Mouse (Mus musculus): ENCODE measurements around the gene Kat2b.
"Not testable (repeated sequence)": the region's sequence is repeated elsewhere in the genome, so short reads cannot be mapped to it uniquely, and the experiment has no call there.

The Kat2b gene

DNA sequence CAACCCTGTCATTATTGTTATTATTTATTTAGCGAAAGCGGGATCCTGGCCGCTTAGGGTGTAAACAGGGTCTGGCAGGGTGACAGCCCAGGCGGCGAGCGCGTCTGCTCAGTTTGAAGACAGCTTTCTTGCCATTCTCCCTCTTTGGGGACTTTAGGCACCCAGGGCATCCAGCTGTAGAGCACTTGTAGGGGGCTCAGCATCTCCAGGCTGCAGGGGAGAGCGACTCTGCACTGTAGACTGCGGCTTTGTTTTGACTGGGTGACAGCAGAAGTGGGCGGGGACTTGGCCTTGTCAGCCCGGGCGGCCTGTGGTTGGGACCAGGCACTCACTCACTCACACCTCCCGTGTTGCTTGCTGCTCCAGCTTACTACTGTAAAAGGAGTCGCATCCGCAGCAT lies 1.5 kb downstream of the Kat2b start:
- in situ Hi-C loops (cut with MboI; ENCODE audit: low pct_unique_long_range_greater_than_20kb in 1 of 2, low sequenced_read_pairs in 2 of 2, unreplicated experiment in 1 of 2): no loop called here

DNA sequence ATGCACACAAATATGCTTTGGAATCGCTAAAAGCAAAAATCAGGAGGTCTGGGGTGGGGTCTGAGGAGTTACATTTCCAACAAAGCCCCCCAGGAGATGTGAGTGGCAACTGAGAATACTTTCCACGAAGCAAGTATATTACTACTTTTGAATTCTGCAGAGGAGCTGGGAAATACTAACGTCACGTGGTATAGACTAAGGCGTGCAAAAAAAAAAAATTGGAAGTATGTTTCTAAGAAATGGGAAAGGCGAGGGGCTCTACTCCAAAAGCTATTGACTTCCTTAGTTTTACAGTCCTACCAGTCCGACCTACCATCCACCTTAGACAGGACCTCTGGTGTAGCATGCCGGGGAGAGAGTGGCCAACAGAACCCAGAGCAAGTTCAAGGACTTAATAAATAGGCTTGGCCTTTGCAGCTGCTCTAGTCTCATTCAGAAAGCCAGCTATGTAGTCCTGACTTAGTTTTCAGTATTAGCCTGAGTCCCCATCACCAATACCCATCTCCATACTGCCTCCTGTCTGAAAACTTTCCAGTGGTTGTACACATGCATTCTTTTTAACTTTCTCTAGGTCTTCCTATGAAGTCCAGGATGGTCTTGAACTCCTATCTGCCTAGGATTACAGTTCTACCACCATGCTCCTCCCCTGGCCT lies 2.2 kb downstream of the Kat2b start:
- in situ Hi-C loops (cut with MboI; ENCODE audit: low pct_unique_long_range_greater_than_20kb in 1 of 2, low sequenced_read_pairs in 2 of 2, unreplicated experiment in 1 of 2): no loop called here

DNA sequence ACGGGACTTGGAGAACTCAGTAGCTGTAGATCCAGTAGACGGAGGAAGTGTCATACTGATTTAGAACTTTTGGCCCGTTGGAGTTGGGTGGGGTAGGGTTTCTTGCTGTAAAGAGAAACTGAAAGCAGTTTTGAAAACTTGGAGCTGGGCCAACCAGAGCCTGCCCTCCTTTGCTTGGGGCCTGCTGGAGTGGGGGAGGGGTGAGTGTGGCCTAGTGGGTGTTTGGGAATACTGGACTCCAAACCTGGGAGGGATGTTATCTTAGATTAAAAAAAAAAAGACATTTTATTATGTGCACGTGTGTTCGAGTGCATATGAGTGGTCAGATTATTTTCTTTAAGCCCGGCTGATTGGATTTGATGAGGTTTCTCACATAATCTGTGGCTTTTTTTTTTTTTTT lies 3.2 kb downstream of the Kat2b start:
- in situ Hi-C loops (cut with MboI; ENCODE audit: low pct_unique_long_range_greater_than_20kb in 1 of 2, low sequenced_read_pairs in 2 of 2, unreplicated experiment in 1 of 2): no loop called here

DNA sequence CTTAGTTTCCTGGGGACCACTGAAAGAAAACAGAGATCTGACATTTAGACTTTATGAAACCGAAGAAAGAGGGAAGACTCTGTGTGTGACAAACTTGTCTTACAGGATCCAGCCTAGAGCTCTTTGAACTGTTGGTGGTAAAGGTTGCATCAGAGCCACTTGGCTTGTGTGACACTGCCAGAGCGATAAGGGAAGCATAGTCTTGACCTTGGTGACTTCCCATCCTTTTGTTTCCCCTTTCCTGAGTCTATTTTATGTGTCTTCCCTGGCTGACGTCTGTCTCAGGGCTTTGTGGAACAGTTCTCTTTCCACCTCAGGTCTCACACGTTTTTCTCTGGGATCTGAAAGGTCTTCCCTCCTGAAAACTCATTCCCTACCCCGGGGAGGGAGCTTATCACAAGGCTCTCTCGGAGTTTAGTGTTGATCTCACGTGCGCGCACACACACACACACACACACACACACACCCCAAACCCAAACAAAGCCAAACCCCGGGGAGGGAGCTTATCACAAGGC lies 3.8 kb downstream of the Kat2b start:
- in situ Hi-C loops (cut with MboI; ENCODE audit: low pct_unique_long_range_greater_than_20kb in 1 of 2, low sequenced_read_pairs in 2 of 2, unreplicated experiment in 1 of 2): no loop called here

DNA sequence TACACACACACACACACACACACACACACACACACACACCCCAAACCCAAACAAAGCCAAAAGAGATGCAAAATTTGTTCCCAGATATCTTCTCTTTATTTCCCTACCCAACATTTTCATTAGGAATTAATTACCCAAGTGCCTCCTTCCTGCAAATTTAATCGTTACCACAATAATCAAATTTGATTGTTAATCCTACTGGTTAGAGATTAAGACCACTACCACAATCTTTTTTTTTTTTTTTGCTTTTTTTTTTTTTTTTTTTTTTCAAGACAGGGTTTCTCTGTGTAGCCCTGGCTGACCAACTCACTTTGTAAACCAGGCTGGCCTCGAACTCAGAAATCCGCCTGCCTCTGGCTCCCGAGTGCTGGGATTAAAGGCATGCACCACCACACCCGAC lies 4.3 kb downstream of the Kat2b start:
- in situ Hi-C loops (cut with MboI; ENCODE audit: low pct_unique_long_range_greater_than_20kb in 1 of 2, low sequenced_read_pairs in 2 of 2, unreplicated experiment in 1 of 2): not testable (repeated sequence)

DNA sequence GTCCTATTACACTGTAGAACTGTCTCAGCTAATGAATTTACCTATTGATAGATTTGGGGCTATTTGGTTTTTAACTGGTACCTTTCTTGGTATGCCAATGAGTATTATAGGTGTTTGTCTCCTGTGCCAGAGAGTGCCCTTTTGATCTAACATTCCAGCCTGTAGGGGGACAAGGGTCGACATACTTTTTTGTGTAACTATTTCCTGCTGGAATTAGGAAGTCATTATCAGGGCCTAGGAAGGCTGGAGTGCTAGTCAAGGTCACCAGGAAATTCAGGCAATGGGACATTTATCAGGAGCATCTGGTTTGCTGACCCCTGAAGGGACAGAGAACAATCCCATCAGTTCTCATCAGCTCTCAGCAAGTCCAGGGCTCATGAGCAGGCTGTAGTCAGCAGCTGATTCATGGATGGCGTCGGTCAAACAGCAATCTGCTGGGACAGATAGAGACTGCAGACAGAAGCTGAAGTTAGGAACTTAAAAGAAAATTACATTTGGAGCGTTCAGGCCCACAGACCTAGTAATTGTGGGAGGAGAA lies 6.4 kb downstream of the Kat2b start:
- in situ Hi-C loops (cut with MboI; ENCODE audit: low pct_unique_long_range_greater_than_20kb in 1 of 2, low sequenced_read_pairs in 2 of 2, unreplicated experiment in 1 of 2): no loop called here

DNA sequence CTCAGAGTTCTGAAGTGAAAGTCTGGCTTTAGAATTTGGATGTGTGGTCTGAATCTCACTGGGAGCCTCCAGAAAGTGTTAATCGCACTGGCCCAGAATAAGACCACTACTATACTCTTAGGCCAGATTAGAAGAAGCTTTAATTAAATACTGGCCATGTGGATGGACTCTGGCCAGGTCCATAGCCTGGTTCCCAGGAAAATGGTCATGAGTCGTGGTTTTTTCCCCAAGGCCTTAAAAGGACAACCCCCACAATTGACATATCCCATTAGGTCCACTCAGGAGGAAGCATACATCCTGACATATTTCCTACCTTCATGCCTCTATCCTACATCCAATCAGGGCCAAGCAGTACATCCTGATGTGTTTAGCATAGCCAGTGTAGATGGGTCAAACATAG lies 10.5 kb downstream of the Kat2b start:
- in situ Hi-C loops (cut with MboI; ENCODE audit: low pct_unique_long_range_greater_than_20kb in 1 of 2, low sequenced_read_pairs in 2 of 2, unreplicated experiment in 1 of 2): no loop called here

DNA sequence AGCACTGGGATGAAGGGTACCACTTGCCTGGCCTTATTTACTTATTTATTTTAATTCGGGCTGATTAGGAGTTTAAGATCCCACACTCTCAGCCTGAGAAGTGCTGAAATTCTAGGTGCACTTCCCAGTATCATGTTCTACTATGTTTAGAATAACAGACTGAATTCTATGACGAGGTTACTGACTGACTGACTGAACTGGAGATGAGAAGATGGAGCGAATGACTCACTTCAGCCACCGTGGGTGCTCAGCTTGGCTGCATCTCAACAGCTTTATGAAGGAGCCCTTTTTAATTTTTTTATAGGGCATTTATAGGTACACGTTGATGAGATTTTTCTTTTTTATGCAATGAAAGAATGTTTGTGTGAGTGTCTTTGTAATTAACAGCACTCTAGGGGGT lies 11.1 kb downstream of the Kat2b start:
- in situ Hi-C loops (cut with MboI; ENCODE audit: low pct_unique_long_range_greater_than_20kb in 1 of 2, low sequenced_read_pairs in 2 of 2, unreplicated experiment in 1 of 2): no loop called here

DNA sequence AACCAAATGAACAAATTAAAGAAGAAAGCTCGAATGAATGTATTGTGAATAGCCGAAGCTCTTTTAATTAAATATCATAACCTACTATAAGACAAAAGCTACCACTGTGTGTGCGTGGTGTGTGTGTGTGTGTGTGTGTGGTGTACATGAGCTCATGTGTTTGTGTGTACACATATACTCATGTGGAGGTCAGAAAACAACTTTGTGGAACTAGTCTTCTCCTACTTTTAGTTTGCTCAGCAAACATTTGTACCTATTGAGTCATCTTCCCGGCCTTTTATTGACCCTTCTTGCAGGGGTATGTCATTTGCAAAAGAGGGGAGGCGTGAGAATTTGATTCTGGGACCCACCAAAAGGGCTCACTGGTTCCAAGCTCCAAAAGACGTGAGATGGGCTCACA lies 11.6 kb downstream of the Kat2b start:
- in situ Hi-C loops (cut with MboI; ENCODE audit: low pct_unique_long_range_greater_than_20kb in 1 of 2, low sequenced_read_pairs in 2 of 2, unreplicated experiment in 1 of 2): no loop called here

DNA sequence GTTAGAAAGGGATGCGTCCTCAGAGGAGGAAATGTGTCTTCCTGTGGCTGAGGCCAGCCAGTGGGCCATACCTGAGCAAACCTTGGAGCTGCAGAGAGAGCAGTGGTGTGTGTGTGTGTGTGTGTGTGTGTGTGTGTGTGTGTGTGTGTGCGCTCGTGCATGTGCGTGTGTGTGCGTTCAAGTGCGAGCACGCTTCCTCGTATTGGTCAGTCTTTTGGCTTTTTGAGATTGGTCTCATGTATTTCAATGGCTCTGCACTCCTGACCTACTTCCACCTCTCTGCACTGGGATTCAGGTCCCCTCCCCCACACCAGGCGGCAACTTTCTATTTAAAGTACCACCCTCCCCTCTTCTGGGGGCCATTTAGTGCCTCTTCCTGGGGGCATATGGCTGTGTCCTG lies 12.1 kb downstream of the Kat2b start:
- in situ Hi-C loops (cut with MboI; ENCODE audit: low pct_unique_long_range_greater_than_20kb in 1 of 2, low sequenced_read_pairs in 2 of 2, unreplicated experiment in 1 of 2): no loop called here

DNA sequence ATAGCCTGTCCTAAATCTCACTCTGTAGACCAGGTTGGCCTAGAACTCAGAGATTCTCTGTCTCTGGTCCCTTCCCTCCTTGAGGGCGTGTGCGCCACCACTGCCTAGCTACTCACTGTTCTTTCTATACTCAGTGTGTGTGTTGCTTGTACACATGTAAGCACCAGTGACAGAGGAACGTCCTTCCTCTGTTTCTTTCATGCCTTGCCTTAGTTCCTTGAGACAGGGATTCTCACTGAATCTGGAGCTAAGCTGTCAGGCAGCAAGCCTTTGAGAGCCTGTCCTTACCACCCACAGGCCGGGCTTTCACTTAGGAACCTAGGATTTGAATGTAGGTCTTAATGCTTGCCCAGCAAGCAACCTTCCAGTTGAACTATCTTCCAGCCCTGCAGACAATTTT lies 13.0 kb downstream of the Kat2b start:
- in situ Hi-C loops (cut with MboI; ENCODE audit: low pct_unique_long_range_greater_than_20kb in 1 of 2, low sequenced_read_pairs in 2 of 2, unreplicated experiment in 1 of 2): no loop called here

DNA sequence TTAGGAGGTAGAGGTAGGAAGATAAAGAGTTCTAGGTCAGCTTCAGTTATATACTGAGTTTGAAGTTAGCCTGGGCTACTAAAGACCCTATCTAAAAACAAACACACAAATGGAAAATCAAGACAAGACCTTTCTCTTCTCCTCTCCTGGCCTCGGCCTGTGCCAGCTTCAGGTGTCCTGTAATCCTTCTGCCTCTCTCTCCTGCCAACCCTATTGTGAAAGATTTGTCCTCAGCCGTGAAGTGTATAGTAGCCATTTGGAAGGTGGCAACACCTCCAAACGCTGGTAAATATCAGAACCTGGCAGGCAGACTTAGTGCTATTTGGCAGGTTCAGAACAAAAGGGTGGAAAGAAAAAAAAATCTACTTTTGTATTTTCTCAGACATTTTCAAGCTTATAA lies 13.6 kb downstream of the Kat2b start:
- in situ Hi-C loops (cut with MboI; ENCODE audit: low pct_unique_long_range_greater_than_20kb in 1 of 2, low sequenced_read_pairs in 2 of 2, unreplicated experiment in 1 of 2): no loop called here

DNA sequence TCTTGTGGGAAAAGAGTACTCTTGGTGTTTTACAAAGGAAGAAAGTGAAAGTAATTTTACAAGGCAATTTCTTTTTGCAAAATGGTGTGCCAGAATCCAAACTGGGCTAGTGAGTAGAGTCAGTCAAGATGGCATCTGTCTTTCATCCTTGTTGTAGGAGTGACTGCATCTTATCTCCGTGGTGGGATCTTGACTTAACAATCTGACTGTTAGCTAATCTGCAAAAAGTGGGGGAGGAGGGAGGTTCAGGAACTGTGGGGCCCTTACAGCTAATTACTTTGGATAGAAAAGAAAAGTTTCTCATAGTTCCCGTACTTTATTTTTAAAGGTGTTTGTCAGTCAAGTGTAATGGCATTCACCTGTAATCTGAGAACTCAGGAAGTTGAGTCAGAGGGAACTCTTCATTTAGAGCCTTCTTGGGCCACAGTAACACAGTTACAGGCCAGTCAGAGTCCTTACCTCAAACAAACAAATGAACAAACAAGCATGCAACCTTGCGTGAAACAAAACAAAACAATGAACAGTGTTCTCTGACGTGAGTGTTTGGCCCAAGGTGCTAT lies 15.4 kb downstream of the Kat2b start:
- in situ Hi-C loops (cut with MboI; ENCODE audit: low pct_unique_long_range_greater_than_20kb in 1 of 2, low sequenced_read_pairs in 2 of 2, unreplicated experiment in 1 of 2): no loop called here

DNA sequence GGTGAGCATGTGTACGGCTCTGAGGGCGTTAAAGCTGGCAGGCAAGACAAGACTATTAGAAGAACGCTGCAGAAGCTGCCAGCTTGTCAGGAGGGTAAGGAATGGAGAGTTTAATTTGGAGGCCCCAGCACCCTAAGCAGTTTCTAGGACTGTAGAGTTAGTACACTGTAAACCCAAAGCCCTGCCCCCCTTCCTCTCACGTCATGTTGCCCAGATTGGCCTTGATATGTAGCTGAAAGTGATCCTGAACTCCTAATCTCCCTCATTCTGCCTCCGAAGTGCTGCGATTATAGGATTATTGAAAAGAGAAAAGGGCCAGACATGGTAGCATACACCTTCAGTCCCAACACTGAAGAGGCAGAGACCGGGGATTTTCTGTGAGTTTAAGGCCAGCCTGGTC lies 16.1 kb downstream of the Kat2b start:
- in situ Hi-C loops (cut with MboI; ENCODE audit: low pct_unique_long_range_greater_than_20kb in 1 of 2, low sequenced_read_pairs in 2 of 2, unreplicated experiment in 1 of 2): no loop called here

DNA sequence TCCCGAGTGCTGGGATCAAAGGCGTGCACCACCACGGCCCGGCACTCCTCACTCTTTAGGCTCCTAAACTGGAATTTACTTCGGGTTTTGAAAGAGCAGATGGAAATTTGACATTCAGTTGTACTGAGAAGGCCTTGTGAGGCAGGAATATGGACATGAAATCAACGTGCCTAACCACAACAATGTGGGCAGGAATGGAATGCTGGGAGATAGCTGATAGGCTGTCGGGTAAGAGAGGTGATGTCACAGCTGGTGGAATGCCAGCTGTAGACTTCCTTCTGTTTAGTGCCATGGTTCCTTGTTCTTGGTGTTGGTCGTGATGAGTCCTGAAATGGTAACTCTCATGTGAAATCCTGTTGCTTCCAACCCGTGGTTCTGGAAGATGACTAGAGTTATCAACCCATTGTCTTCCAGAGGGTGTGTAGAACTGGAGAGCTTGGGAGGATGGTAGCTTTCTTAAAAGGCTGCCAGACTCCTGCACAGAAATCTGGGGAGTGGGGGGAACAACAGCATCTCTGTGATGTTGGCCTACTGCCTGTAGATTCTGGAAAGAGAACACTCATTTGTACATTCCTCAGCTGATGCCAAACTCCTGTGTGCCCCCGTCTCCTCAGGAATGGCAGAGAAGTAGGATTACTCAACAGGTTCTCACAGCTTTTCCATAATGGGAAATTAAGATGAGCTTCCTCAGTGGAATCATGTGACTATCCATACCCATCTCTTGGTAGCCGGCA lies 17.4 kb downstream of the Kat2b start:
- in situ Hi-C loops (cut with MboI; ENCODE audit: low pct_unique_long_range_greater_than_20kb in 1 of 2, low sequenced_read_pairs in 2 of 2, unreplicated experiment in 1 of 2): no loop called here

DNA sequence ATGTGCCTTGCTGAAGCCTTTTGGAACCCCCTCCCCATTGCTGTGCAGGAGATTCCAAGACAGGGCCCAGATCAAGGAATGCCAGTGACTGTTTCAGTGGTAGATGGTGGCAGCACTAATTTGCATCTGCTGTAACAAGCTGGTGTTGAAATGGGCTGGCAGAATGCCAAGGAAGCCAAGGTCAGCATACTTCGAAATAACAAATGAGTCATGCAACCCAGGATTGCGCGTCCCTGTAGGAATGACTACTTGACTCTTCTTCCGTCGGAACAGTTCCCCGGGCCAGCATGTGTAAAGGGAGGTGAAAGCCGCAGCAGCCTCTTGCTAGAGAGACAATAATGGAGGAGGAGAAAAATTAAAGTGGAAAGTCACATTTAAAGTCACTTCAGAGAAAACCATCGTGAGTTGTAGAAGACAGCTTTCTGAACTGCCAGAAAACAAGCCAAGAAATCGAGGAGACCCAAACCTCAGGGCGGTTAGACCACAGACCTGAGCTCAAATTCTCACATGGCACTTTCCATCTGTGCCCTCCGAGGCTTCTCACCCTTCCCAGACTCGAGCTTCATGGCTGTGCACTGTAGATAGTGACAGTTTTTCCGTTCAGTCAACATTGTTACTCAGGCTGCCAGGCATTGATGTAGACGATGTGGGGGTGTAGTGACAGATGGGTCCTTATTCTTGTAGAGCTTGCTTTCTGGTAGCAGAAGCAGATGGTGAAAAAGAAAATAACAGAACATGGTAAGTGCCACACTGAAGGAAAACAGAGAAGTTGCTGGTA lies 20.6 kb downstream of the Kat2b start:
- in situ Hi-C loops (cut with MboI; ENCODE audit: low pct_unique_long_range_greater_than_20kb in 1 of 2, low sequenced_read_pairs in 2 of 2, unreplicated experiment in 1 of 2): no loop called here

DNA sequence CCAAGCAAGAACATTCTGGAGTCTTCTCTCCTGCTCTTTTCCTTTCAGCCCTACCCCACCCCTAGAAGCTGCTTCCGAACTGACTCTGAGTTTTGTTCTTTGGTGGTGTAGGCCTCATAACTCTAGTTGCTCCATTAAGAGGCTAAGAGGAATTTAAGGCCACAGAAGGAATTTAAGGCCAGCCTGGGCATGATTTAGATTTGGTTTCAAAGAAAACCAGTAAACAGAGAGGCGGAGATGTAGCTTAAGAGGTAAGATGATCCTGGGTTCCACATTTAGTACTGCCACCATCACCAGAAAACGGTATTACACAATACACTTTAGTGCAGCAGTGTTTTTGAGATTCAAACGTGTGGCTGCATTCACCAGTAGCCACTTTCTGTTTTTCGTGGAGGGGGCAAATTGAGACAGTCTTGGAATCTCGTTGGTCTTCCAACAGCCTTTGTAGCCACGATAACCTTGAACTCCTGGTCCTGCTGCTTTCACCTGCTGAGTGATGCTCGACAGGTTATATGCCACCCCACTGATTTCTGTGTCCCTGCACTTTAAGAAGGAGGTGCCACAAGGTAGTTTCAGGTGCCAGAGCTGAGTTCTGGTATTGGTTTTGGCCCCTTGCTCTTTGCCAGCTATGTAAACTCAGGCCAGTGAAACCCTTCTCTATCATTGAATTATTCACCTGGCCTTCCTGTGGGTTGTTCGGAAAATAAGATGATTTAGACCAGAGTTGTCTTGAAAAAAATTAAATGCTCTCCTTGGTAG lies 21.6 kb downstream of the Kat2b start:
- in situ Hi-C loops (cut with MboI; ENCODE audit: low pct_unique_long_range_greater_than_20kb in 1 of 2, low sequenced_read_pairs in 2 of 2, unreplicated experiment in 1 of 2): no loop called here

DNA sequence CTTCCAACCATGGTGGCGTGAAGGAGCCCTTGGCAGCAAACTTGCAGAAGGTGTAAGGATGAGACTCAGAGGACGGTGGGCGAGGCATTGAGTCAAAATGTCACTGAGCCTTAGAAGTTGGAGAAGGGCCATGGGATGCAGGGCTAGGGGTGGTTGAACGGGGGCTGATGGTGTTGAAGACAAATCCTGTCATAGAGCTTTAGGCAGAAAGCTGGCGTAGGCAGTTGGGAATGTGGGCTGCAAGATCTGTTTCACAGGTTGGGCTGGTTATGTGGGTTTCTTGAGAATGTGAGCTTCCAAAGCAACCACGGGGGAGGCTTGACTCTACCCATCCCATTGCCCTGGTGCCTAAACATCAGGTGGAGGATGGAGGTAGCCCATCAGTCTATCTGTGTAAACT lies 23.4 kb downstream of the Kat2b start:
- in situ Hi-C loops (cut with MboI; ENCODE audit: low pct_unique_long_range_greater_than_20kb in 1 of 2, low sequenced_read_pairs in 2 of 2, unreplicated experiment in 1 of 2): no loop called here
